Mouse (Mus musculus): ENCODE data around the gene Klhl35.
A peak's percentile ranks its signal among the peaks of the same experiment; 100 is the strongest.

Klhl35 gene

DNA sequence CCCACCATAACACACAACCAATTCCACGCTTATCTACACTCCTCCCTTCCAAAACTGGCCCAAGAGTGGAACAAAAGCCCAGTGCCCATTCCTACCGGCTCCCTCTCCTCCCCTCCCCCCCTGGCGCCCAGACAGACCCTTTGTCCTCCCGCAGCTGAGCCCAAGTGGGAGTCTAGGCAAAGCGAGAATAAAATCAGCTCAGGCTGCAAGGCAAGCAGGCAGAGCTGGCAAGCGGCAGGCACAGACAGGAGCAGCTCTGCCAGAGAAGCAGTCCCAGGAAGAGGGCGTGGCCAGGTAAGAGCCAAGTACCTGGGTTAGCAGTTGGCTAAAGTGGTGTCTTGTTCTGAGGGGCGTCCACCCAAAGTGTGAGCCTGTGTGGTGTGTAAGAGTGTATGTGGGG, at the start of gene Klhl35:
Gene Klhl35, plus strand, starts transcription at position 194 of the 400 bp plus-strand sequence.
- DNase-seq (ENCODE audit: low read depth, low spot score), result no peak

DNA sequence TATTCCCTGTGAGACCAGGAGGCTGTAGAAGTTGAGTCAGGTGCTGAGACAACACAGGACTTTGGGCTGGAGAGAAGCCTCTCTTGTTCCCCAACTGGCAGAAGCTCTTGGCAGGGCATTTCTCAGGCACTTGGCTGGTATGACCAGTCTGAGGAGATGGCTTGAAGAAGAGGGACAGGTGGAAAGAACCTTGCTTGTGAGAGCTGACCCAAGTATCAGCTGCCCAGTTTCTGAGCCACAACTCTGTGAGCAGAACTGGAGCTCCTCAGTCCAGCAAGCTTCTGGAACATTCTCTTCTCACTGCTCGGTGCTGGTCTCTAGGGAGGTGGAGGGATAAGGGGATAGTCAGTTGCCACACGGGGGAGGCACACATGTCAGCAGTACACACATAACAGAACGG, 46.5 kb upstream of the Klhl35 start:
- no peak for DNase-seq (ENCODE audit: low read depth, low spot score)

DNA sequence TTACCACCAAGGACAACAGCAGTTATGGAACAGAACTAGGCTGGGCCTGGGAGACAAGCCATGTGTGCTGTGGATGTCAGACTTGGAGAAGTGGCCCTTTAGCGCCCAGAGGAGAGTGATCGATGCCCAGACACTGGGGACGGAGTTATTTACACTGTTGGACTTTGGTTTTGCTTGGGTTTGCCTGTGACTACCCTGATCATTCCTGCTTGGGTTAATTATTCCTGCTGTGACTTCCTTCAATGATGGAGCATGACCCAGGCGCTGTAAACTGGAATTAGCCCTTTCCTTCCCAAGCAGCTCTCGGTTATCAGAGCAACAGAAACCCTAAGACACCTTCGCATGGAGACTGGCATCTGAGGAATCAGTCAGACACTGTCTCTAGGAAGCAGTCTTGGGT, 44.8 kb upstream of the Klhl35 start:
- no peak for DNase-seq (ENCODE audit: low read depth, low spot score)

GRCm38 (mm10) chr7:99424538-99425155, 41.2 kb upstream of the Klhl35 start:
- DNase-seq (ENCODE audit: low read depth, low spot score), result no peak

GRCm38 (mm10) chr7:99425706-99426105, 40.1 kb upstream of the Klhl35 start:
- DNase-seq (ENCODE audit: low read depth, low spot score), result no peak

DNA sequence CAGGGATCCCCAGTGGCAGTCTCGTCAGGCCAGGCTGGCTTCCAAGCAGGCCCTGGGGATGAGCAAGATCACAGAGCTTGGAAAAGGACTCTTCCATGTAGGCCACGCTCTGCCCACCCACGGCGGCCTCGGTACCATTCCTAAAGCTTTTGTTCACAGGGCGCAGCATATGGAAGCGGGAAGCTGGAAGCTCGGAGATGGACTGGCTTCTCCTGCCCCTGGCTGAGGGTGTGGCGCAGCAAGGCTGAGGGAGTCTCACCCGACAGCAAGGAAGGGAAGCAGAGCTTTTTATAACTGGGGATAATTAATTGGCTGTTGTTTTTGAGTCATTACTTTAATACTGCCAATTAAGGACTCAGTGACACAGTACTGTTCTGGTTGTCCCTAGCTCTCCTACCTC, 38.8 kb upstream of the Klhl35 start:
- DNase-seq (ENCODE audit: low read depth, low spot score), result no peak

DNA sequence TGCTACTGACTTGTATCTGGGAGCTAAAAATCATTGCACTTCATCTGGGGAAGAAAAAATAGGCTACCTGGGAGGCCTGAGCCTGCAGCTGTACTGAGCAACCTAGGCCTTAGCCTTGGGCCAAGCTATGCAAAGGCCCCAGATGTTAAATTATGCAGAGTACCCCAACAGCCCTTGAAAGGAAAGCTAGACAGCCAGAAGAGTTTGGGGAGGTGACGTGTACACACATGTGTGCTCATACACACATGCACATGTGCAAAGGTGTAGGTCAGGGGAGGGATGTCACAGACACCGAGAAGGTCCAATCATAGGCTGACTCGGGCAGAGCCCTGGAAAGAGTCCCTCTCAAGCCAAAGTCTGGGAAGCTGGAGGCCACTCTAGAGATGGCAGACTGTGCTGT, 37.8 kb upstream of the Klhl35 start:
- DNase-seq (ENCODE audit: low read depth, low spot score), result no peak

GRCm38 (mm10) chr7:99428836-99429235, 37.0 kb upstream of the Klhl35 start:
- no peak for DNase-seq (ENCODE audit: low read depth, low spot score)

GRCm38 (mm10) chr7:99429786-99430185, 36.0 kb upstream of the Klhl35 start:
- peak; percentile 67 for DNase-seq (ENCODE audit: low read depth, low spot score)

- DNase-seq (ENCODE audit: low read depth, low spot score), result peak; percentile 65
Measured at GRCm38 (mm10) chr7:99430246-99430645, 35.6 kb upstream of the Klhl35 start.

DNA sequence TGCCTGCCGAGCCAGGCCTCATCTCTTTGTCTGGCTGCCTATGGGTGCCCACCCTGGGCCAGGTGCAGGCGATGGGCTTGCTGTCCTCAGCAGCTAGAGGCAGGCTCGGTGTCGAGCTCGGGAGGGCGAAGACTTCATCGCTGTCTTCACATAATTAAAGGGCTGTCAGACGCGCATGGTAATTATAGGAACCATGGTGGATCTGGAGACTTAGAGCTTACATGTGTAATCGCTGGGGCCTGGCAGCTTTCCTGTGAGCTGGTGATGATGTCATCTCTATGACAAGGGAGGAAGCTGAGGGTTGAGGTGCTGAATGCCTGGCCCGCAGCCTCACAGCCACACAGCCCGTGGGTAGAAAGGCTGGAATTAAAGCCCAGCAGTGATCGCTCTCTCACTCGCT, 33.6 kb upstream of the Klhl35 start:
- DNase-seq (ENCODE audit: low read depth, low spot score), result no peak

GRCm38 (mm10) chr7:99432863-99433262, 32.9 kb upstream of the Klhl35 start:
- DNase-seq (ENCODE audit: low read depth, low spot score), result no peak

DNA sequence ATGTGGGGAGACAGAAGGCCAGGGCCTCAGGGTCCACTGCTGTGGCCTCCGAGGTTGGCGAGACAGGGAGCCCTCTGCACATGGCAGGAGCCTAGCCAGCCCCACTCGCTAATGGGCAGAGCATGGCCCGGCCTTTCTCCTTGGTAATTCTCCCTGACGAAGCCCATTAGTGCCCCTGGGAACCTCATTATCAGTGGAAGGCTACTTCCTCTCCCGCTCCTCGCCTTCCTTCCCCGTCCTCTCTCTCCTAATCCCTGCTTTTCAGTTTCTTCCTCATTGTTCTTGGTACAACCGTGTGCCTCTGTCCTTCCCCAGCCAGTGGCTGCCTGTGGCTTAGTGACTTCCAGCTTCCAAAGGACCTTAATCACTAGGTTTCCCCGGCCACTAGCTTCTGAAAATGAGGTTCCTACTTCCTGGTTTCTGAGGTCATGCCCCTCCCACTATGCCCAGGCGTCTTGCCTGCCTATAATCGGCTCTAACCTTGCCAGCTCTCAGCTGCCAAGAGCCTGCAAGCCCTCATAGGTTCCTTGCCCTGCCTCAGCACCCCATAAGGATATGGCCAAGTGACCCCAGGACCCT, 31.0 kb upstream of the Klhl35 start:
- no peak for DNase-seq (ENCODE audit: low read depth, low spot score)

DNA sequence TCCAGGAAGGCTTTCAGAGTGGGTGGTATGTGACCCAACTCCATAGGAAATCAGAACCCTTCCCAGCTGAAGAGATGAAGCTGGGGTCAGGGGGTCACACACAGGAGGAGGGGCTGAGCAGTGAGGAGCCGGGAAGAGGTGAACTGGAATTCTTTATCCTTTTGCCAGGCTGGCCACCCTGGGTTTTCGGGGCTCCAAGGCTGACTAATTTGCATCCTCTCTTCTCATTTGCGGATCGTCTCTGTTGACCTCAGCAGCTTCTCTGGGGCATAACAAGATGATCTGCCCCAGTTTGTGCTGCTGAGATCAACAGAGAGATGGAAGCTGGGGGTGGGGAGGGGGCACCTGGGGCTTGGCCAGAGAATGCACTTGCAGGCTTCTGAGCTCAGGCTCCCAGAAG, 29.3 kb upstream of the Klhl35 start:
- DNase-seq (ENCODE audit: low read depth, low spot score), result no peak

GRCm38 (mm10) chr7:99438881-99439280, 26.9 kb upstream of the Klhl35 start:
- DNase-seq (ENCODE audit: low read depth, low spot score), result peak; percentile 72

DNA sequence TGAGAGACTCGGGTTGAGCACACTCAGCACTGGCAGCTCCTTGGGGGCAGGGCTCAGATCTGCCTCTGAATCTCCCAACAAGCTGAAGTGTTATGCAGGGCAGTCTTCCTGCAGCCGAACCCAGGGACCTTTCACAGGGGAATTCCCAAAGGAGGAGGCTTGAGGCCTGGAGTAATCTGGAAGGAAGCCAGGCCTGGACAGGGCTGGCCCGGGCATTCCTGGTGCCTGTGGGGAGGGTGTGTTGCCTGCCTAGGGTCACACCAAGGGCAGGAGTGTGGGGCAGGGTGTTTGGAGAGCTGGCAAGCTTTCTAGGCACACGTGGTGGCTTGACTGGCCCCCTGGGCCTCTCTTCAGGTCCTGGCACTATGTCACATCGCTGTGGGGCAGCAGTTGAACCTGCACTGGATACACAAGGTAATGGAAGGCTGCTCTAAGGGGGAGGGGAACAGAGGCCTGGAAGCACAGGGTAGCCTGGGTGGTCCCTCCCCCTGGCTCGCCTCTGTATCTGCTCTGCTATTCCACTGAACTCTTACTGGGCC, 24.2 kb upstream of the Klhl35 start:
- peak; percentile 57 for DNase-seq (ENCODE audit: low read depth, low spot score)

- no peak for DNase-seq (ENCODE audit: low read depth, low spot score)
Measured at GRCm38 (mm10) chr7:99443164-99443563, 22.6 kb upstream of the Klhl35 start.

DNA sequence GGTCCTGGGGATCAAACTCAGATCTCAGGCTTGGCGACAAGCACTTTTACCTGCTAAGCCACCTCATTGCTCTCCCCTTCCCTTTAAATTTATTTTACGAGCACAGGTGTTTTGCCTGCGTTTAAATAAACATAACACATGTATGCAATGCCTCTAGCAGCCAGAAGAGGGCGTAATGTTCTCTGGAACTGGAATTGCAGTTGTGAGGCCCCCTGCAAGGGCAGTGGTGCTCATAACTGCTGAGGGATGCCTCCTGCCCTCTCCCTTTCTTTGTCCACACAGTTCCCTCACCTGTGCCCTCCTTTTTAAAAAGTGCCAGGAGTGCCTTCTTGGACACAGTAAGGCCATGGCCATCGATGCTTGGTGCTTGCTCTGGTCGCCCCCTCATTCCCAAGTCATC, 21.8 kb upstream of the Klhl35 start:
- peak; percentile 64 for DNase-seq (ENCODE audit: low read depth, low spot score)

GRCm38 (mm10) chr7:99445833-99446232, 20.0 kb upstream of the Klhl35 start:
- no peak for DNase-seq (ENCODE audit: low read depth, low spot score)

GRCm38 (mm10) chr7:99447323-99447722, 18.5 kb upstream of the Klhl35 start:
- DNase-seq (ENCODE audit: low read depth, low spot score), result no peak

- no peak for DNase-seq (ENCODE audit: low read depth, low spot score)
Measured at GRCm38 (mm10) chr7:99448619-99449018, 17.2 kb upstream of the Klhl35 start.

DNA sequence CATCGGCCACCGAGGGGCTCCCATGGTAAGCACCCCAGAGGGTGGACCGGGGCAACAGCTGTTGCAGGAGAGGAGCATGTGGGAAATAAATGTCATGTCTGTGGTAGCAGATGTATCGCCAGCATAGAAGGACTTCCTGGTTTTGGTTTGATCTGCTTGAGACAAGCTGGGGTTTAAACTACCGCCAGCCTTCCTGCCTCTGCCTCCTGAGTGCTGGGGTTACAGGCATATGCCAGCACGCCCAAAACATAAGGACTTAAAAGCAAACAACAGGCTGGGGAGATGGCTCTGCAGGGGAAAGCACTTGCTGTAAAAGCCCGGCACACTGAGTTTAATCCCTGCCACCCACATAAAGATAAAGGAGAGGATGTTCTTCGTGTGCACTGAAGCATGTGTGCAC, 16.7 kb upstream of the Klhl35 start:
- DNase-seq (ENCODE audit: low read depth, low spot score), result no peak

- DNase-seq (ENCODE audit: low read depth, low spot score), result no peak
Measured at GRCm38 (mm10) chr7:99449751-99450150, 16.1 kb upstream of the Klhl35 start.

DNA sequence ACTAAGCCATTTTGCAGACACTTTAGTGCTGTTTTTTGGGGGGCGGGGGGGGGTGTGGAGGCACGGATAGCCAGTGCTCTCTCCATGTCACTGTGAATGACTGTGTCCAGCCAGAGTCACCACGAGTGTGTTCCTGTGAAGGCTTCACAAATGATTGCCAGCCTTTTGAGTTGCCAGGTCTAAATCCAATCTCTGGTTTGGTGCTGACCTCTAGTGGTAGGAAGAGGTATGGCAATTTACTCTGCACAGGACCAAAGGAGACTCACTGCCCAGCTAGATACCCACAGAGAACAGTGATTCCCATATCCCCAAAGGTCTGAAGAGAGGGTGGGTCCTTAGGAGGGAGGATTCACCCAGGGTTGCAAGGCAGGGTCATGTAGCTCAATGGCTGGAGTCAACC, 15.1 kb upstream of the Klhl35 start:
- peak; percentile 73 for DNase-seq (ENCODE audit: low read depth, low spot score)
